Mouse (Mus musculus) midbrain, embryonic 16.5 days (tissue): Measurements from ENCODE around the gene Bhlha9. TPM values are rescaled to one million over a fixed set of nuclear protein-coding genes. Genes with fewer than 3 reads are reported as not detected.
"Not testable (repeated sequence)": the region's sequence is repeated elsewhere in the genome, so short reads cannot be mapped to it uniquely, and the experiment has no call there.

Source experiments
- ATAC-seq: fragments of 200-750 bp; cut with Nextera tagmentation; 2 replicates; pipeline ENCODE4 v1.8.0; 2017; ENCODE audit warnings: moderate TSS enrichment
- H3K27ac ChIP-seq: fragments of 300-500 bp; sonication (generic); 2 replicates; pipeline ENCODE4 v1.5.1; 2014; ENCODE audit warnings: mild to moderate bottlenecking, low read length, mixed read lengths
- H3K27me3 ChIP-seq: fragments of 300-500 bp; sonication (generic); 2 replicates; pipeline ENCODE4 v1.6.1; 2014; ENCODE audit warnings: low read depth, low read length, mixed read lengths; ENCODE audit not compliant: control insufficient read depth, insufficient read depth
- H3K36me3 ChIP-seq: fragments of 300-500 bp; sonication (generic); 2 replicates; pipeline ENCODE4 v1.6.1; 2014; ENCODE audit warnings: mild to moderate bottlenecking, low read length, moderate library complexity, mixed read lengths; ENCODE audit not compliant: control insufficient read depth, insufficient read depth
- H3K4me1 ChIP-seq: fragments of 300-500 bp; sonication (generic); 2 replicates; pipeline ENCODE4 v1.6.1; 2014; ENCODE audit warnings: mild to moderate bottlenecking, low read length, mixed read lengths; ENCODE audit not compliant: control insufficient read depth, insufficient read depth
- H3K4me2 ChIP-seq: fragments of 300-500 bp; sonication (generic); 2 replicates; pipeline ENCODE4 v1.6.1; 2014; ENCODE audit warnings: mild to moderate bottlenecking, low read length, mixed read lengths
- H3K4me3 ChIP-seq: fragments of 300-500 bp; sonication (generic); 2 replicates; pipeline ENCODE4 v1.5.1; 2014; ENCODE audit warnings: low read depth, mild to moderate bottlenecking, low read length, moderate library complexity, mixed read lengths
- H3K9ac ChIP-seq: fragments of 300-500 bp; sonication (generic); 2 replicates; pipeline ENCODE4 v1.6.1; 2014; ENCODE audit warnings: low read depth, low read length, mixed read lengths
- H3K9me3 ChIP-seq: fragments of 300-500 bp; sonication (generic); replicated peaks from 2 replicates; pipeline ENCODE4 v1.6.1; 2014; ENCODE audit warnings: mild to moderate bottlenecking, low read length, mixed read lengths; ENCODE audit not compliant: control insufficient read depth, poor library complexity, severe bottlenecking
- WGBS: fragments of 180-500 bp; shearing (Covaris S2); extraction: QIAGEN DNeasy Blood & Tissue Kit; methylation state at CpG from one replicate; pipeline ENCODE4 v1.1.7; 2014; 5-methylcytosine and 5-hydroxymethylcytosine counted together
- polyA plus RNA-seq: library from polyadenylated mRNA; unstranded; fragments of >200 nt; fragmentation: Nextera tagmentation; extraction: Ambion mirVana; gene quantifications from 2 replicates; pipeline ENCODE4 v1.2.1, GENCODE M21; 2015

Bhlha9 gene
- polyA plus RNA-seq, 1 experiment from 2014 or later, result 1.9 TPM

DNA sequence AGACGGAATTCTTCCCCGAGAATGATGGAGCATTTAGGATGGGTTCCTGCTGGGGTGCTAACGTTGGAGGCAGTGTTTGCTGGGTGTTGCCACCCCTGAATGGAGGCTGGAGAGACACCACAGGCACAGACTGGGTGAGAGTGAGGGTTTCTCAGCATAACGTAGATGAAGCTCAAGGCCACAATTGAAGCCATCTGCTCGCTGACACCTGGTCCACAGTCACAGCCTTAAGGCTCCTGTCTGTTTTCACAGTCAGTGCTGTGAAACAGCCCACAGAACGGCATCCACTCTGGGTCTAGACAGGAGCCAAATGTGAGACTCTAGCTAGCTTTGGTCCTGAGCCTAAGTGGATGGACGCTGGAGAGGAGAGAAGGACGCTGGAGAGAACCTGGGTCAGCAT, 1.9 kb downstream of the Bhlha9 start:
- ATAC-seq, result no peak
- Histone ChIP-seq H3K4me3 (no peak overlapping the region), H3K27me3 (peaks cover 31% of the 10 kb centered on the region), H3K27ac (no peak overlapping the region), H3K4me2 (no peak overlapping the region), H3K36me3 (no peaks in the 10 kb centered on the region), H3K9ac (no peak overlapping the region), H3K4me1 (peaks cover 5% of the 10 kb centered on the region), H3K9me3 (no peaks in the 10 kb centered on the region)
- WGBS, result 62% methylated on average over 8 of the region's 8 CpGs

DNA sequence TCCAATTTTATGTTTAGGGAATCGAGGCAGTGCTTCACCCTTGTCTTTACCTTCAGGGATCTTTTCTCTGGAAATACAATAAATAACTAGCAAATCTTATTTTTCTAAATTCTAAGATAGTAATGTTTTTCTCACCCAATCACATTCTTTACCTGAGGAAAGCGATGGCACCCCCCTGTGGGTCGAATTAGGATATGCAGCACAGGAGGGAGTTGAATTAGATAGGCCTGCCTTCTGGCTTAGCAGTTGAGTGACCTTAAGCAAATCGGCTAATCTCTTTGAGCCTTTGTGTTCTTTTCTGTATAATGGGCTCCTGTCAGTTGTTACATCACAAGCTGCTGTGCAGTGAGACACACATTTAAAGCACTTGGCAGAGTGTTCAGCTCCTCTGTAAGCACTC, 2.4 kb downstream of the Bhlha9 start:
- 45% methylated on average over 4 of the region's 4 CpGs for WGBS
- Histone ChIP-seq H3K36me3 (no peaks in the 10 kb centered on the region), H3K27ac (no peak overlapping the region), H3K9ac (no peak overlapping the region), H3K9me3 (no peaks in the 10 kb centered on the region), H3K4me2 (no peak overlapping the region), H3K4me1 (peaks cover 5% of the 10 kb centered on the region), H3K4me3 (no peak overlapping the region), H3K27me3 (peaks cover 31% of the 10 kb centered on the region)
- no peak for ATAC-seq

- H3K4me2 ChIP-seq, H3K27ac ChIP-seq, H3K9me3 ChIP-seq, H3K4me3 ChIP-seq, H3K36me3 ChIP-seq, H3K4me1 ChIP-seq, H3K9ac ChIP-seq, ATAC-seq, H3K27me3 ChIP-seq: not testable (repeated sequence)
- 37% methylated on average over 6 of the region's 8 CpGs for WGBS
Observed at GRCm38 (mm10) chr11:76679508-76679907, 7.2 kb downstream of the Bhlha9 start, which contains the start of gene Trarg1. Gene Trarg1, plus strand, starts transcription at chr11:76679808.

DNA sequence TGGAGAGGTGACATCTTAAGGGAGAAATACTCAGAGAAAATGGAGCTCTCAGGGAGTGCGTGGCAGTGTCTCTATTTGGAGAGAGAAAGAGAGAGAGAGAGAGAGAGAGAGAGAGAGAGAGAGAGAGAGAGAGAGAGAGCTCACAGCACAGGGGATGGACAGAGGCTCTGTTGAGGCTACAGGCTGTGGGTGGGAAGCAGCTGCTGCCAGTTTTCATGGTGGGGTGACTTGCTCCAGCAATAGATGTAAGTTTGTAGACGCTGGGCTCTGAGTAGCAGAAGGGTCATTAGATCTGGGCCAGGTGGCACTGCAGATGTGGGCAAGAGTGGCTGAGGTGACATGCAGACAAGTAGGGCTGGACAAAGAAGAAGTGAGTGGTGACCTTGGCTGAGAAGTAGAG, 13.3 kb downstream of the Bhlha9 start:
- Histone ChIP-seq H3K36me3 (no peaks in the 10 kb centered on the region), H3K9me3 (no peaks in the 10 kb centered on the region), H3K27ac (no peak overlapping the region), H3K4me1 (no peaks in the 10 kb centered on the region), H3K4me2 (no peak overlapping the region), H3K9ac (no peak overlapping the region), H3K27me3 (no peaks in the 10 kb centered on the region), H3K4me3 (no peak overlapping the region)
- 77% methylated on average over 2 of the region's 2 CpGs for WGBS
- ATAC-seq, result no peak

DNA sequence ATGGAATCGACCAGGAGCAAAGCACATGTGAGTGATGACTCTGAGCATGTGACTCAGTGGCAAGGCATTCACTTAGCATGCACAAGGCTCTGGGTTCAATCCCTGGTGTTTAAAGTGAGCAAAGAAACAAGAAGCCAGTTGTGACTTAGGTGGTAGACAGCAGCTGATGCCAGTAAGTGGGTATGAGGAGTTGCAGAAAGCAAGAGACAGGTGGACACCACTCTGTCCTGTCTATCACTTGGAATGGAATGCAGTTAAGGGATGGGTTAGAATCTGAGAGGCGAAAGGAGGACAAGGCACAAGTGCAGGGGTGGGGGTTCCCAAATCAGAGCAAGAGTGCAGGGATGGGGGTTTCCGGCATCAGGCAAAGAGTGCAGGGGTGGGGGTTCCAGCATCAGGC, 19.8 kb downstream of the Bhlha9 start:
- no peak for ATAC-seq
- 88% methylated on average over 3 of the region's 3 CpGs for WGBS

GRCm38 (mm10) chr11:76695810-76696209, 23.5 kb downstream of the Bhlha9 start:
- ATAC-seq, result no peak
- Histone ChIP-seq H3K36me3 (no peaks in the 10 kb centered on the region), H3K4me1 (no peaks in the 10 kb centered on the region), H3K9ac (no peak overlapping the region), H3K4me2 (no peak overlapping the region), H3K27me3 (no peaks in the 10 kb centered on the region), H3K9me3 (no peaks in the 10 kb centered on the region), H3K27ac (no peak overlapping the region), H3K4me3 (no peak overlapping the region)
- 71% methylated on average over 6 of the region's 6 CpGs for WGBS

More for the DNA sequence above, 19.8 kb downstream of the Bhlha9 start:
- H3K27ac ChIP-seq, result no peak overlapping the region
- no peak overlapping the region for H3K4me3 ChIP-seq
- no peaks in the 10 kb centered on the region for H3K4me1 ChIP-seq
- no peak overlapping the region for H3K4me2 ChIP-seq
- H3K27me3 ChIP-seq, result no peaks in the 10 kb centered on the region
- no peaks in the 10 kb centered on the region for H3K9me3 ChIP-seq
- H3K36me3 ChIP-seq, result no peaks in the 10 kb centered on the region
- H3K9ac ChIP-seq, result no peak overlapping the region

DNA sequence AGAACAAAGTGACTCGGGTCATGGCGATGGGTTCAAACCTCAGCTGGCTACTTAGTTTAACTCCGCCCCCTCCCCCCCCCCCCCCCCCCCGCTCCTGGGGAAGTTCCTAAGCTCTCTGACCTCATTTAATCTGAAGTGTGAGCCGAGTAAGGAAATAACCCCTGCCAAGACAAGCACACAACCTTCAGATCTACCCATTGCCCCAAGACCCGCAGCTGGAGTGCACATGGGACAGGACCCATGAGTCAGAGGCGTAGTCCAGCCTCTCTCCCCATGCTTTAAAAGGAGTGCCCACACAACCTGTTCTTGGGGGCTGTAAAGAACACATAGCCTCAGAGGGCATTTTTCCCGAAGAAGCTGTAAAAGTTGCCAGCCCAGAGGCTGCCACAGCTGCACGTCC, 27.4 kb downstream of the Bhlha9 start:
- Histone ChIP-seq H3K9me3 (no peaks in the 10 kb centered on the region), H3K27ac (no peak overlapping the region), H3K4me1 (no peaks in the 10 kb centered on the region), H3K9ac (no peak overlapping the region), H3K27me3 (no peaks in the 10 kb centered on the region), H3K4me2 (peak overlapping the region; percentile 28; the same call in 1 of the 2 replicates), H3K4me3 (no peak overlapping the region), H3K36me3 (no peaks in the 10 kb centered on the region)
- 65% methylated on average over 8 of the region's 9 CpGs for WGBS
- ATAC-seq, result no peak

GRCm38 (mm10) chr11:76707656-76708055, 35.4 kb downstream of the Bhlha9 start:
- WGBS, result 87% methylated on average over 3 of the region's 3 CpGs

GRCm38 (mm10) chr11:76708066-76708465, 35.8 kb downstream of the Bhlha9 start:
- H3K4me2 ChIP-seq, result no peak overlapping the region
- H3K27me3 ChIP-seq, result no peaks in the 10 kb centered on the region
- WGBS, result 96% methylated on average over 1 of the region's 1 CpGs
- H3K9me3 ChIP-seq, result 0 out of 2 replicates have a peak, but pooled peaks cover 2% of the 10 kb centered on the region
- no peak overlapping the region for H3K4me3 ChIP-seq
- H3K36me3 ChIP-seq, result no peaks in the 10 kb centered on the region
- no peak overlapping the region for H3K27ac ChIP-seq
- H3K9ac ChIP-seq, result no peak overlapping the region
- no peak for ATAC-seq
- H3K4me1 ChIP-seq, result 0 out of 2 replicates have a peak, but pooled peaks cover 2% of the 10 kb centered on the region

More at GRCm38 (mm10) chr11:76707656-76708055, 35.4 kb downstream of the Bhlha9 start:
- Histone ChIP-seq H3K9ac (no peak overlapping the region), H3K4me2 (no peak overlapping the region), H3K4me3 (no peak overlapping the region), H3K27me3 (no peaks in the 10 kb centered on the region), H3K27ac (no peak overlapping the region), H3K9me3 (0 out of 2 replicates have a peak, but pooled peaks cover 2% of the 10 kb centered on the region), H3K4me1 (0 out of 2 replicates have a peak, but pooled peaks cover 2% of the 10 kb centered on the region), H3K36me3 (no peaks in the 10 kb centered on the region)
- ATAC-seq, result no peak
